Mouse (Mus musculus) urinary bladder, adult 18-20 months (tissue): Measurements from ENCODE around the gene Gabrb1.
"Not testable (repeated sequence)": the region's sequence is repeated elsewhere in the genome, so short reads cannot be mapped to it uniquely, and the experiment has no call there.

Source experiments
- DNase-seq, 2 experiments: peaks; one replicate each; pipeline ENCODE4 v3.0.0; 2022; ENCODE audit warnings: low spot score in 2 of 2, mixed read lengths in 2 of 2

The Gabrb1 gene

GRCm38 (mm10) chr5:72036954-72037353 is 379.0 kb downstream of the Gabrb1 start:
- DNase-seq: no peak

- DNase-seq: no peak
Observed at GRCm38 (mm10) chr5:72043226-72044151, 385.6 kb downstream of the Gabrb1 start.

- no peak for DNase-seq
Observed at GRCm38 (mm10) chr5:72046261-72046660, 388.3 kb downstream of the Gabrb1 start.

- DNase-seq: no peak
Observed at GRCm38 (mm10) chr5:72064079-72064478, 406.2 kb downstream of the Gabrb1 start.

GRCm38 (mm10) chr5:72068826-72069225 is 410.9 kb downstream of the Gabrb1 start:
- DNase-seq: no peak

- DNase-seq: not testable (repeated sequence)
Observed at GRCm38 (mm10) chr5:72069398-72069797, 411.5 kb downstream of the Gabrb1 start.

- no peak for DNase-seq
Observed at GRCm38 (mm10) chr5:72076781-72077180, 418.9 kb downstream of the Gabrb1 start.

- no peak for DNase-seq
Observed at GRCm38 (mm10) chr5:72086518-72086917, 428.6 kb downstream of the Gabrb1 start.

GRCm38 (mm10) chr5:72094582-72094981 is 436.7 kb downstream of the Gabrb1 start:
- no peak for DNase-seq

GRCm38 (mm10) chr5:72095015-72095414 is 437.1 kb downstream of the Gabrb1 start:
- DNase-seq: no peak

GRCm38 (mm10) chr5:72104274-72104921 is 446.5 kb downstream of the Gabrb1 start:
- DNase-seq: no peak

GRCm38 (mm10) chr5:72122414-72123037 is 464.6 kb downstream of the Gabrb1 start:
- DNase-seq: no peak

GRCm38 (mm10) chr5:72126681-72127080 is 468.8 kb downstream of the Gabrb1 start:
- no peak for DNase-seq

GRCm38 (mm10) chr5:72133906-72134305 is 476.0 kb downstream of the Gabrb1 start:
- no peak for DNase-seq

GRCm38 (mm10) chr5:72138256-72138655 is 480.3 kb downstream of the Gabrb1 start:
- no peak for DNase-seq

GRCm38 (mm10) chr5:72139619-72140018 is 481.7 kb downstream of the Gabrb1 start:
- no peak for DNase-seq

GRCm38 (mm10) chr5:72148679-72149078 is 490.8 kb downstream of the Gabrb1 start:
- no peak for DNase-seq

- no peak for DNase-seq
Observed at GRCm38 (mm10) chr5:72150870-72151269, 493.0 kb downstream of the Gabrb1 start.

GRCm38 (mm10) chr5:72155686-72156085 is 497.8 kb downstream of the Gabrb1 start:
- not testable (repeated sequence) for DNase-seq

GRCm38 (mm10) chr5:72156598-72156997 is 498.7 kb downstream of the Gabrb1 start:
- no peak for DNase-seq

- no peak for DNase-seq
Observed at GRCm38 (mm10) chr5:72158667-72159066, 500.8 kb downstream of the Gabrb1 start.

GRCm38 (mm10) chr5:72159537-72159936 is 501.6 kb downstream of the Gabrb1 start:
- DNase-seq: no peak
